Mouse (Mus musculus) C2C12 (cell line): ENCODE results near the gene Gm47289.

ENCODE experiments used
- CEBPB ChIP-seq: IDR thresholded peaks from one replicate; pipeline ENCODE4 v1.6.1; 2011; ENCODE audit warnings: low read depth, mild to moderate bottlenecking, control low read depth, moderate library complexity
- MYOD1 ChIP-seq: IDR thresholded peaks from one replicate; pipeline ENCODE4 v1.6.1; 2011; ENCODE audit warnings: low read depth; ENCODE audit not compliant: control insufficient read depth, insufficient read length

GRCm38 (mm10) chr9:119179292-119179691, 20.3 kb downstream of the Gm47289 start:
- TF ChIP-seq MYOD1 (no peak), CEBPB (no peak)
